Mouse (Mus musculus) brain, embryonic 14.5 days (tissue): ENCODE measurements around the gene Sec61b. TPM values are rescaled to one million over a fixed set of nuclear protein-coding genes. Genes with fewer than 3 reads are reported as not detected.

Source experiments
- DNase-seq: peaks from one replicate; pipeline ENCODE4 v3.0.0-alpha.2; 2011; ENCODE audit warnings: low read depth
- CTCF ChIP-seq: fragments of 200-500 bp; IDR thresholded peaks from 2 replicates; pipeline ENCODE4 v1.5.1; 2012; ENCODE audit warnings: inconsistent platforms, mild to moderate bottlenecking, moderate library complexity, borderline replicate concordance; ENCODE audit not compliant: insufficient read depth, insufficient read length; ENCODE audit errors: extremely low read depth
- POLR2A ChIP-seq: fragments of 200-500 bp; IDR thresholded peaks from 2 replicates; pipeline ENCODE4 v1.6.1; 2012; ENCODE audit warnings: mild to moderate bottlenecking, inconsistent platforms, borderline replicate concordance; ENCODE audit not compliant: poor library complexity, insufficient read depth, insufficient read length, severe bottlenecking; ENCODE audit errors: extremely low read depth
- polyA plus RNA-seq: library from polyadenylated mRNA; depleted of rRNA; stranded (reverse); fragments of >200 nt; gene quantifications from 2 replicates; pipeline ENCODE4 v1.2.3, GENCODE M21; 2012; rRNA removed

Gene Sec61b
- polyA plus RNA-seq, 1 experiment = 209 TPM

- DNase-seq = no peak
- no peak for TF ChIP-seq POLR2A
- no peak for TF ChIP-seq CTCF
Observed at GRCm38 (mm10) chr4:47529866-47530265, 55.4 kb downstream of the Sec61b start.

Other genes starting within 250 kb of the Sec61b start
- 42.0 and 44.8 TPM in 2 replicates for gene Tgfbr1, start 121.4 kb upstream of the Sec61b start, polyA plus RNA-seq
- gene Alg2, start 325 bp upstream of the Sec61b start, polyA plus RNA-seq = 109 and 179 TPM in 2 replicates